Comparison of ENCODE assay signal across 11 mouse cellular contexts in the genomic region with DNA sequence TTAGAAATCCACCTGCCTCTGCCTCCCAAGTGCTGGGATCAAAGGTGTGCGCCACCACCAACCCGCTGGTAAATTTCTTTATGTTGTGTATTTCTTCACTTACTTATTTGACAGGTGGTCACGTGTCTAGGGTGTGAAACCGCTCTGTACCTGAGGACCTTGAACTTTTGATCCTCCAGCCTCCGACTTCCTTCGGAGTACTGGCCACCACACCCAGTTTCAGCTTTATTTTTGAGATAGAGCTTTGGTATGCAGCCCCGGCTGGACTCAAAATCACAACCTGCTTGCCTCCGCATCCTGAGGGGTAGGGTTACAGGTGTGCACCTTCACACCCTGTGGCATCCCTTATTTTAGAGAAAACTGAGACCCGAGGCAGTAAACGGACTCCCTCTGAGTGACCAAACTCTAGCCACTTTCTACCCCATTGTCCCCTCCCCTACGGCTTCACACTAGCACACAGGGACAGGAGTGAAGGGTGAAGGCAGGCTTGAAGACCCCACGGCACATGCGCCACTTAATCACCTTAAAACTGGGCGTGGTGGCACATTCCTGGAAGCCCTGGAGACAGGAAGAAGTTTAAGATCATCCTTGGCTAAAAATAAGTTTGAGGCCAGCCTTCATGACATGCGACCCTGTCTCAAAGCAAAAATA. TPM values are rescaled to one million over a fixed set of nuclear protein-coding genes. Genes with fewer than 3 reads are reported as not detected.
DNase-seq lines count a peak whose midpoint lies in the region; ATAC-seq and TF ChIP-seq lines count a peak whose summit lies in the region.
"Had no signal": no experiment of that assay in that cellular context is flagged by ENCODE, and none has a peak within 500 bp of the region (broad histone marks: within the 10 kb centered on the region; RNA-seq: fewer than 3 reads in every experiment).

No protein-coding gene starts in this region.

- H3K79me3 ChIP-seq in C2C12 (ENCODE audit: low read depth) = no peaks in the 10 kb centered on the region

- peak overlapping the region; percentile 46 for H3K4me2 ChIP-seq in kidney, postnatal 0 days (ENCODE audit: low read length)
- peak overlapping the region; percentile 54 for H3K4me2 ChIP-seq in intestine, postnatal 0 days (replicated peaks; ENCODE audit: low read depth)

- no peak overlapping the region for H3K9ac ChIP-seq in kidney, postnatal 0 days (ENCODE audit: low read depth, low read length)
- H3K9ac ChIP-seq in intestine, postnatal 0 days (ENCODE audit: low read depth, low read length) = no peak overlapping the region

- no peaks in the 10 kb centered on the region for H3K36me3 ChIP-seq in kidney, postnatal 0 days (ENCODE audit: insufficient read depth, low read length)
- H3K36me3 ChIP-seq in C2C12 (ENCODE audit: control insufficient read depth, insufficient read depth) = no peaks in the 10 kb centered on the region
- H3K36me3 ChIP-seq in intestine, postnatal 0 days (ENCODE audit: control insufficient read depth, insufficient read depth) = no peaks in the 10 kb centered on the region
- H3K36me3 ChIP-seq: hindbrain, embryonic 10.5 days had no signal

- H3ac ChIP-seq in C2C12 (ENCODE audit: control insufficient read depth, insufficient read length, low read depth) = peak overlapping the region; percentile 52

- no peak for DNase-seq in kidney, postnatal 0 days (ENCODE audit: low spot score)
- DNase-seq in kidney, adult 8-10 months = no peak
- DNase-seq in ES-CJ7 (ENCODE audit: low read depth, low spot score) = peak; percentile 54
- DNase-seq in spleen, postnatal 10 days (ENCODE audit: low spot score in 2 of 2) = no peak
- DNase-seq in cerebellum, postnatal 36 days = no peak
- no peak for DNase-seq in gastrocnemius, adult 8-10 months (ENCODE audit: low spot score in 2 of 2)
- DNase-seq: right cerebral cortex, adult 18-20 months had no signal

- no peak for TF ChIP-seq CTCF in kidney, postnatal 0 days (IDR thresholded peaks at IDR 0.05; ENCODE audit: low read depth)
- TF ChIP-seq CTCF in C2C12 (IDR thresholded peaks at IDR 0.05; ENCODE audit: control insufficient read depth, insufficient read depth, insufficient read length) = no peak
- no peak for TF ChIP-seq CTCF in intestine, postnatal 0 days (IDR thresholded peaks at IDR 0.05; ENCODE audit: low read depth)

- ATAC-seq in kidney, postnatal 0 days (replicated peaks; ENCODE audit: low FRiP score, low read depth) = peak; percentile 40; the same call in 1 of the 2 replicates
- ATAC-seq in intestine, postnatal 0 days = peak; percentile 75

- H3K27ac ChIP-seq in kidney, postnatal 0 days = peak overlapping the region; percentile 31; the same call in 1 of the 2 replicates
- H3K27ac ChIP-seq in intestine, postnatal 0 days (ENCODE audit: low read depth, low read length) = peak overlapping the region; percentile 65
- H3K27ac ChIP-seq: hindbrain, embryonic 10.5 days had no signal

- no peaks in the 10 kb centered on the region for H3K27me3 ChIP-seq in kidney, postnatal 0 days (ENCODE audit: insufficient read depth, low read length)
- no peaks in the 10 kb centered on the region for H3K27me3 ChIP-seq in C2C12 (ENCODE audit: control insufficient read depth, insufficient read depth, insufficient read length)
- H3K27me3 ChIP-seq in intestine, postnatal 0 days (replicated peaks; ENCODE audit: control insufficient read depth, insufficient read depth, low read length) = no peaks in the 10 kb centered on the region
- H3K27me3 ChIP-seq: Patski had no signal

- 66% methylated on average over 15 of the region's 15 CpGs for WGBS in kidney, postnatal 0 days
- 51% methylated on average over 15 of the region's 15 CpGs for WGBS in intestine, postnatal 0 days

- no peaks in the 10 kb centered on the region for H3K9me3 ChIP-seq in kidney, postnatal 0 days (replicated peaks; ENCODE audit: low read length)
- H3K9me3 ChIP-seq in intestine, postnatal 0 days (ENCODE audit: control insufficient read depth) = no peaks in the 10 kb centered on the region
- H3K9me3 ChIP-seq: hindbrain, embryonic 10.5 days had no signal

- H3K79me2 ChIP-seq in C2C12 (ENCODE audit: control insufficient read depth, insufficient read depth) = no peaks in the 10 kb centered on the region

- no peaks in the 10 kb centered on the region for H3K4me1 ChIP-seq in kidney, postnatal 0 days (replicated peaks; ENCODE audit: insufficient read depth, low read length)
- H3K4me1 ChIP-seq in intestine, postnatal 0 days (replicated peaks; ENCODE audit: control insufficient read depth, insufficient read depth, low read length) = 0 out of 2 replicates have a peak, but pooled peaks cover 4% of the 10 kb centered on the region

- H3K4me3 ChIP-seq in kidney, postnatal 0 days (replicated peaks; ENCODE audit: low read depth, low read length) = 0 out of 2 replicates have a peak overlapping the region, but pooled peaks have one; percentile 22
- peak overlapping the region; percentile 16 for H3K4me3 ChIP-seq in C2C12 (ENCODE audit: insufficient read depth, poor library complexity, severe bottlenecking)
- no peak overlapping the region for H3K4me3 ChIP-seq in intestine, postnatal 0 days (ENCODE audit: low read depth, low read length)
- H3K4me3 ChIP-seq: hindbrain, embryonic 10.5 days had no signal

TF ChIP-seq in C2C12, 6 proteins besides CTCF, POLR2A, EP300 and RAD21:
- TF ChIP-seq MAX (IDR thresholded peaks at IDR 0.05) (no peak), FOSL1 (IDR thresholded peaks at IDR 0.05; ENCODE audit: insufficient read depth, low read length, poor library complexity, severe bottlenecking) (no peak), USF1 (IDR thresholded peaks at IDR 0.05; ENCODE audit: low read depth) (no peak), CEBPB (IDR thresholded peaks at IDR 0.05; ENCODE audit: low read depth) (no peak), MYOD1 (IDR thresholded peaks at IDR 0.05; ENCODE audit: control insufficient read depth, insufficient read length, low read depth) (no peak), MYOG (IDR thresholded peaks at IDR 0.05; ENCODE audit: control insufficient read depth, extremely low read depth, insufficient read length) (no peak)
TF ChIP-seq in C2C12: peak in this region for 0.

RNA-seq across cellular contexts. Expression of a gene that starts 33.3 kb away (rescaled TPM):
- 10.7 and 11.3 TPM in 2 replicates for polyA plus RNA-seq in kidney, postnatal 0 days (2015; fragmentation: Nextera tagmentation; extraction: Ambion mirVana)
- polyA plus RNA-seq in C2C12 (2012; fragmentation: generic; extraction: Trizol) = 9.3 TPM
- polyA plus RNA-seq in intestine, postnatal 0 days (2015; fragmentation: Nextera tagmentation; extraction: Ambion mirVana) = 6.7 and 7.9 TPM in 2 replicates
- 10 to 100 TPM; 21.4 to 34.1 (median 25.4) TPM for total RNA-seq in gastrocnemius, adult 8-10 months (2022)
